Mouse (Mus musculus) midbrain, embryonic 10.5 days (tissue): Measurements from ENCODE around the gene Zfp820. TPM values are rescaled to one million over a fixed set of nuclear protein-coding genes. Genes with fewer than 3 reads are reported as not detected.
"Not testable (repeated sequence)": the region's sequence is repeated elsewhere in the genome, so short reads cannot be mapped to it uniquely, and the experiment has no call there.

Source experiments
- DNase-seq: peaks from one replicate; pipeline ENCODE4 v3.0.0-alpha.2; 2017; ENCODE audit warnings: low spot score
- H3K27ac ChIP-seq: fragments of 300-500 bp; sonication (generic); replicated peaks from 2 replicates; pipeline ENCODE4 v1.5.1; 2016; ENCODE audit warnings: mild to moderate bottlenecking
- H3K27me3 ChIP-seq: fragments of 300-500 bp; sonication (generic); 2 replicates; pipeline ENCODE4 v1.6.1; 2016; ENCODE audit warnings: low read depth, mild to moderate bottlenecking; ENCODE audit not compliant: poor library complexity, severe bottlenecking
- H3K36me3 ChIP-seq: fragments of 300-500 bp; sonication (generic); 2 replicates; pipeline ENCODE4 v1.6.1; 2016; ENCODE audit warnings: mild to moderate bottlenecking, moderate library complexity
- H3K4me1 ChIP-seq: fragments of 300-500 bp; sonication (generic); 2 replicates; pipeline ENCODE4 v1.6.1; 2016
- H3K4me3 ChIP-seq: fragments of 300-500 bp; sonication (generic); 2 replicates; pipeline ENCODE4 v1.5.1; 2016; ENCODE audit warnings: mild to moderate bottlenecking, moderate library complexity
- H3K9me3 ChIP-seq: fragments of 300-500 bp; sonication (generic); replicated peaks from 2 replicates; pipeline ENCODE4 v1.6.1; 2016; ENCODE audit warnings: mild to moderate bottlenecking
- WGBS: fragments of 180-500 bp; shearing (Covaris S2); methylation state at CpG from one replicate; pipeline ENCODE4 v1.1.7; 2016; 5-methylcytosine and 5-hydroxymethylcytosine counted together
- polyA plus RNA-seq: library from polyadenylated mRNA; unstranded; fragments of >200 nt; fragmentation: Nextera tagmentation; extraction: Ambion mirVana; gene quantifications from 2 replicates; pipeline ENCODE4 v1.2.1, GENCODE M21; 2016

The Zfp820 gene
- 5.4 and 5.6 TPM in 2 replicates for polyA plus RNA-seq

DNA sequence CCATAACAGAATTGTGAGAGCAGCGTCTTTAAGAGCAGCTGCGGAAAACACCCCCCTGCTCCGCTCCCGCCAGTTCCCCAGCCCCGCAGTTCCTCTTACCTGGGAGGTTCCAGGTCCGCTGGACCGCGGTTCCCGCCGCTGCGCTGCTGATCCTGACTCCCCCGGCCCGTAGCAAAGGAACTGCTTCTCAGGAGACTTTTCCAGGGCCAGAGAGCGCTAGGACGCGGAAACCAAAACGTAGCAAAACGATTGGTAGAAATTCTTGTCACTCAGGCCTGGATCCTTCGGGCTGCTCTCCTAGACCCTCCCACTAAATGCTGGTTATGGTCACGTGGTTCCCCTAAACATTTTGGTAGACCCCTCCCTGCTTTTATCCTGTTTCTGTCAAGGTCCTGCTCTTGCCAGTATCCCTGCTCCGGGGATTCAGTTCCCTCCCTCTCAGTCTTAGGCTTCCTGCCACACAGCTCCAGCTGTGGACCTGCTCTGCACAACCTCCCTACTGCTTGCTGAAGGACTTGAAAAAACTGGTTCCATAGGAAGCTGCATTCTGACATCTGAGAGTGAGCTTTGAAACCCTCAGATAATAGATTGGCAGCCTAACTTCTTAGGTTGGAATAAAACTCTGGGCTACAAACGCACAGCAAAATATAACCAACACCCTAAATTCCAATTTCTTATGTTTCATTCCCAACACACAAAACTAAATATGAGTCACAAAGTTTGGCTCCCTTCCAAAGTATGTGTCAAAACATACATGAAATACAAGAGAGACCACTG lies at the start of gene Zfp820:
Gene Zfp820 (minus strand): TSS at position 228 of the 777 bp plus-strand sequence.
- WGBS, result 4% methylated on average over 22 of the region's 22 CpGs
- DNase-seq, result peak; percentile 80
- Histone ChIP-seq H3K36me3 (no peaks in the 10 kb centered on the region), H3K9me3 (no peaks in the 10 kb centered on the region), H3K27me3 (no peaks in the 10 kb centered on the region), H3K27ac (peak within 1 kb of the TSS; percentile 87), H3K4me1 (peaks cover 9% of the 10 kb centered on the region), H3K4me3 (peak within 1 kb of the TSS; percentile 73)

DNA sequence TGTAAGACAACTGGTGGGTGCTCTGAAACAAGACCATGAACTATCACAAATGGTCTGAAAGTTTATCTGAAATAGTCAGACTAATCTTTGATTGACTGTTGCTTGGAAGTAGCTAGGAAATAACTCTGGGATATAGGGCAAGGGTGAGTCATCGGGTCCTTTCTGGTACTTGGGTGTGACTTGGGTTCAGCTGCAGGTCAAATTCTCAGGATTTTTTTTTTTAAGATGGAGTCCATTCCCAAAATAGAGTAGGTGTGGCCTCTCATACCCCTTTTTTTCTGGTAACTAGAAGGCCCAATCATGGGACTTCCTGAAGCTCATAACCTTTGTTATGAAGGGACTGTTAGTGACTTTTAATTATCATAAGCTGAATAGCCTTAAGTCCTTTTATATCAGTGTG lies 25.7 kb upstream of the Zfp820 start:
- H3K4me1 ChIP-seq, result no peaks in the 10 kb centered on the region
- 86% methylated on average over 1 of the region's 1 CpGs for WGBS
- H3K9me3 ChIP-seq, result peaks cover 14% of the 10 kb centered on the region
- no peak for DNase-seq
- H3K36me3 ChIP-seq, result no peaks in the 10 kb centered on the region
- no peak overlapping the region for H3K27ac ChIP-seq
- no peaks in the 10 kb centered on the region for H3K27me3 ChIP-seq
- no peak overlapping the region for H3K4me3 ChIP-seq

DNA sequence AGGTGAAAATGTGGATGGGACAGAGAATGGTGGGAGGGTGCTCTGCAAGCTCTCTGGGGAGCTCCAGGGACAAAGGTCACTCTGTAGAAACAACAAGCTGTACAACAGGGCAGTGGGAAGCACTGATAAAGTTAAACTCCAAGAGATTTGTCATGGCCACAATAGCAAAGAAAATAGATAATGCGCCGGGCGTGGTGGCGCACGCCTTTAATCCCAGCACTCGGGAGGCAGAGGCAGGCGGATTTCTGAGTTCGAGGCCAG lies 680 bp upstream of the Zfp820 start:
- H3K9me3 ChIP-seq, H3K27me3 ChIP-seq, DNase-seq, H3K4me1 ChIP-seq, H3K4me3 ChIP-seq, H3K27ac ChIP-seq, H3K36me3 ChIP-seq: not testable (repeated sequence)
- WGBS, result 91% methylated on average over 8 of the region's 8 CpGs

DNA sequence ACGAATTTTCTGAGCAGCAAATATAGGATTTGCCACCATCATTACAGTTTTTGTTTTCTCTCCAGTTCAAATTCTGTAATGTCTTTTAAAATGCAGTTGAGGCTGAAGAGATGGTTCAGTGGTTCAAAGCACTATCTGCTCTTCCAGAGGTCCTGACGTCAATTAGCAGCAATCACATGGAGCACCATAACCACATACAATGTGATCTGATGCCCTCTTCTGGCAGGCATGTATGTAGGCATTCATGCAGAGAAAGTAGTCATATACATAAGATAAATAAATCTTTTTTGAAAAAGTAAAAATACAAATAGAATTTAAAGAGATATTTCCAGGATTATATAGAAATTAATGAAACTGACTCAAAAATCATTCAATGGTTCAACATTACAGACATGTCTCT lies 7.1 kb downstream of the Zfp820 start:
- DNase-seq, result no peak
- 65% methylated on average over 2 of the region's 2 CpGs for WGBS
- H3K27me3 ChIP-seq, result no peaks in the 10 kb centered on the region
- H3K4me1 ChIP-seq, result no peaks in the 10 kb centered on the region
- no peaks in the 10 kb centered on the region for H3K9me3 ChIP-seq
- no peak overlapping the region for H3K27ac ChIP-seq
- 0 out of 2 replicates have a peak, but pooled peaks cover 9% of the 10 kb centered on the region for H3K36me3 ChIP-seq
- no peak overlapping the region for H3K4me3 ChIP-seq

DNA sequence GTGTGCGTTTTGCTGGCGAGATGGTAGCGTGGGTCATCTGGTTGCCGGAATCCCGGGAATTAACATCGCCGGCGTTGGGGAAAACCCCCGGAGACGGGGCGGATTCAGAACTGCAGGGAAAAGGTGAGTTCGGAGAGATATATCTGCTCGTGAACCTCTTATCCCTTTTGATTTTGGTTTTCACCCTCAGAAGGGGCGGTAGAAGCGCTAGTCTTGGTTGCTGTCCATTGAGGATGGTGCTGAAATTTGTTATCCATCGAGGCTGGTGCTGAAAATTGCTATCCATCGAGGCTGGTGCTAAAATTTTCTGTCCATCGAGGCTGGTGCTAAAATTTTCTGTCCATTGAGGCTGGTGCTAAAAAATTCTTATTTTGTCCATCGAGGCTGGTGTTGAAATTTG lies 44.2 kb downstream of the Zfp820 start:
- H3K27ac ChIP-seq, H3K27me3 ChIP-seq, DNase-seq, H3K4me3 ChIP-seq, H3K4me1 ChIP-seq, H3K36me3 ChIP-seq: not testable (repeated sequence)
- peaks cover 17% of the 10 kb centered on the region for H3K9me3 ChIP-seq
- 55% methylated on average over 19 of the region's 19 CpGs for WGBS

DNA sequence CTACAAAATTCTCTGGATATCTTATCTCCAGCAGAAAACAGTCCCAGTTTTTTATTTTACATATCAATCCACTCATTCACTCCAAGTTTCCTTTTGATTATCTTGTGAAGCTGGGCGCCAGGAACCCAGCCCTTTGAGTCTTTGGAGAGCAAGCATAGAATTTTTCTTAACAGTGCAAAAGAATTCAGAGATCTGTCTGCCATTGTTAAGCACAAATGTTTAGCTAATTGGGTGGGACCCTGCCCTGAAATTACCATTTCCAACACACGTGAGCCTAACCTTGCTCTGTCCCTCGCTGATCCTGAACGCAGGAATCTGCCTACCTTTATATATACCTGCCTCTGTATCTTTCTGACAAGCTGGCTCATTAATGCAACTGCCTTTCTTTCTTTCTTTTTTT lies 53.3 kb downstream of the Zfp820 start:
- 86% methylated on average over 4 of the region's 4 CpGs for WGBS
- no peaks in the 10 kb centered on the region for H3K4me1 ChIP-seq
- H3K4me3 ChIP-seq, result no peak overlapping the region

DNA sequence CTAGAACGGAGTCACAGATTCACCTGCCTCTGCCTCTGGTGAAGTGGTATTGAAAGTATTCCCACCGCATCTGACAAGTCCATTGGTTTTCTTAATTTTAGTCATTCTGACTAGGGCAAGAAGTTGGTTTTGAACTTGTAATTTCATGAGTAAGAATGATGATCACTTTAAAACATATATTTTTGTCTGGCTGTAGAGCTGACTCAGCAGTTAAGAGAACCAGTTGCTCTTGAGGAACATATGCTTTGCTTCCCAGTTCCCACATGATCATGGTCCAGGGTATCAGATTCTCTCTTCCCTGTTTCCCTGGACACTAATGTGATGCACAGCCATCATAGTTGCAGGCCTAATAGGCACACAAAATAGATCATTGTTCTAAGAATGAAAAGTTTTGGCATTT lies 75.2 kb downstream of the Zfp820 start:
- Histone ChIP-seq H3K4me1 (no peaks in the 10 kb centered on the region), H3K27me3 (no peaks in the 10 kb centered on the region), H3K27ac (no peak overlapping the region), H3K9me3 (no peaks in the 10 kb centered on the region; the same call in 1 of the 2 replicates), H3K4me3 (no peak overlapping the region), H3K36me3 (no peaks in the 10 kb centered on the region)
- 86% methylated on average over 2 of the region's 2 CpGs for WGBS
- DNase-seq, result no peak

More for the DNA sequence above, 53.3 kb downstream of the Zfp820 start:
- no peaks in the 10 kb centered on the region for H3K36me3 ChIP-seq
- DNase-seq, result no peak
- H3K27me3 ChIP-seq, result no peaks in the 10 kb centered on the region
- no peak overlapping the region for H3K27ac ChIP-seq
- H3K9me3 ChIP-seq, result peaks cover 16% of the 10 kb centered on the region

Other genes starting within 250 kb of the Zfp820 start
- 5.7 and 6.9 TPM in 2 replicates for gene Zfp983, start 195.1 kb downstream of the Zfp820 start, polyA plus RNA-seq
- gene Gm10226, start 153.9 kb downstream of the Zfp820 start, polyA plus RNA-seq, result 10.7 and 14.2 TPM in 2 replicates
- 18.6 and 20.7 TPM in 2 replicates for gene Zfp760, start 138.0 kb downstream of the Zfp820 start, polyA plus RNA-seq
- 7.8 and 9.7 TPM in 2 replicates for gene Zfp229, start 115.0 kb downstream of the Zfp820 start, polyA plus RNA-seq
- 6.6 and 8.1 TPM in 2 replicates for gene Zfp995, start 64.2 kb upstream of the Zfp820 start, polyA plus RNA-seq
- 22.0 and 22.2 TPM in 2 replicates for gene Zfp942, start 116.7 kb upstream of the Zfp820 start, polyA plus RNA-seq
- 14.8 and 16.9 TPM in 2 replicates for gene Zfp943, start 116.8 kb upstream of the Zfp820 start, polyA plus RNA-seq